Mouse (Mus musculus): ENCODE data around the gene Zfp655.

GRCm38 (mm10) chr5:145223395-145223794 is 8.1 kb upstream of the Zfp655 start:
- no peak for TF ChIP-seq CTCF (IDR thresholded peaks at IDR 0.05; ENCODE audit: borderline replicate concordance, extremely low read depth, insufficient read depth, insufficient read length)
- TF ChIP-seq POLR2A (IDR thresholded peaks at IDR 0.05; ENCODE audit: borderline replicate concordance, extremely low read depth, insufficient read depth, insufficient read length, poor library complexity, severe bottlenecking), result no peak

Measured in brain, embryonic 14.5 days (tissue).